Mouse (Mus musculus): Measurements from ENCODE around the gene Tmem256. TPM values are rescaled to one million over a fixed set of nuclear protein-coding genes. Genes with fewer than 3 reads are reported as not detected.

The Tmem256 gene
- 294 and 327 TPM in 2 replicates for polyA plus RNA-seq (2016; fragmentation: Nextera tagmentation; extraction: Ambion mirVana)

DNA sequence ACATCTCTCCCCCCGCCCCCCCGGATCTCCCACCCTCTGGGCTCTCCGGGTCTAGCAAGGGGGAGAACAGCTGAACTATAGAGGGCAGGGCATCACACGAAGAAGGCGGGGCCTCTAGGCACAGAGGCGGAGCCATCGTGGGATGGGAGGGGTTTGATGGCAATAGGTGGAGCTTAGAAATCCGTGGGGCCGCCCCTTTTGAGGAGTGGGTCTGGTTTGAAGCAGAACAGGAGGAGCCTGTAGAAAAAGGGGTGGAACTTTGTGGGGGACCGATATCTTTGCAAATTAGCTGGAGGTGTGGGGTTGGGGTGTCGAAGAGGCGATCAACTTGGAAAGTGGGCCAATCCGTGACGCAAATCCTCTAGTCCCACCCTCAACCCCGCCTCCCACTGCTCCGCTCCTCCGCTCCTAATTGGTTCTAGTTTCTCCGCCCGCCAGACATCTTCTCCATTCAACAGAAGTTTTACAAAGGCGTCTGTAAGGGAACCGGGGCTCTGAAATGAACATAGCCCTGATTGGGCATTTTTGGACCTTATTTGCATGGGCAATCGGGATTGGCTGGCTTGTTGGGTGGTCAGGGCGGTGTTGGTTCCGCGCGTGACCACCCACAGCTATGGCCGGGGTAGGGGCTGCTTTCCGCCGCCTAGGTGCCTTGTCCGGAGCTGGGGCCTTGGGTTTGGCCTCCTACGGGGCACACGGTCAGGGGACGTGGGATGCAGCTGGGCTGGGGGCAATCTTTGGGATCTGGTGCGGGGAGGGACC, at the start of gene Tmem256:
Tmem256 (plus strand) TSS at position 563 of the 762 bp plus-strand sequence.
- Histone ChIP-seq H3K9me3 (no peaks in the 10 kb centered on the region), H3K4me3 (peak within 1 kb of the TSS; percentile 69), H3K36me3 (peaks cover 7% of the 10 kb centered on the region), H3K27ac (peak within 1 kb of the TSS; percentile 93), H3K27me3 (ENCODE audit: insufficient read depth, poor library complexity, severe bottlenecking) (peaks cover 39% of the 10 kb centered on the region), H3K4me1 (peaks cover 56% of the 10 kb centered on the region)
- DNase-seq (ENCODE audit: low spot score): peak; percentile 99
- under 1% methylated on average over 34 of the region's 34 CpGs for WGBS

GRCm38 (mm10) chr11:69789431-69789830, 48.9 kb upstream of the Tmem256 start:
- H3K27me3 ChIP-seq (ENCODE audit: insufficient read depth, poor library complexity, severe bottlenecking): peaks cover 20% of the 10 kb centered on the region
- no peak overlapping the region for H3K27ac ChIP-seq
- DNase-seq (ENCODE audit: low spot score): no peak
- 63% methylated on average over 5 of the region's 5 CpGs for WGBS
- no peak overlapping the region for H3K4me3 ChIP-seq
- H3K4me1 ChIP-seq: peaks cover 20% of the 10 kb centered on the region; the same call in 1 of the 2 replicates
- H3K9me3 ChIP-seq: no peaks in the 10 kb centered on the region
- H3K36me3 ChIP-seq: no peaks in the 10 kb centered on the region

DNA sequence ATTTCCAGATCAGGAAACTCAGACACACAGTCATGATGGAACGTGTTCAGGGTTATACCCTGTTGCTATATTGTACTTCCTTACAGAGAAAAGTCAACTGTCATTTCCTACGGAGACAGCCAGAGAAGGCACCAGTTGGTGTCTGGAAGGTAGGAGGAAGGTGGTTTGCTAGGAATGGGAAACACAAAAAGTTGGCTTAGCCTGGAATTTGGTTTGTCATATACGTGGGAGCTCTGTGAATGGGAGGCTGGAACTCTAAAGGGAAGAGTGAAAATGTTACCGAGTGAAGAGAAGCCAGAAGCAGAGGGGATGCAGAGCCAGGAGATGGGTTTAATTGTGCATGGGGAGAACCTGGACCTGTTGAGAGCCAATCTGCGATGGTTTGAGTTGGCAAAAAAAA, 46.9 kb upstream of the Tmem256 start:
- no peak overlapping the region for H3K27ac ChIP-seq
- no peaks in the 10 kb centered on the region for H3K36me3 ChIP-seq
- H3K4me1 ChIP-seq: peaks cover 23% of the 10 kb centered on the region
- no peaks in the 10 kb centered on the region for H3K9me3 ChIP-seq
- H3K4me3 ChIP-seq: no peak overlapping the region
- WGBS: 71% methylated on average over 5 of the region's 5 CpGs
- no peak for DNase-seq (ENCODE audit: low spot score)
- H3K27me3 ChIP-seq (ENCODE audit: insufficient read depth, poor library complexity, severe bottlenecking): peaks cover 23% of the 10 kb centered on the region

GRCm38 (mm10) chr11:69793429-69793828, 44.9 kb upstream of the Tmem256 start:
- no peak for DNase-seq (ENCODE audit: low spot score)
- Histone ChIP-seq H3K36me3 (no peaks in the 10 kb centered on the region), H3K27me3 (ENCODE audit: insufficient read depth, poor library complexity, severe bottlenecking) (peaks cover 43% of the 10 kb centered on the region), H3K9me3 (no peaks in the 10 kb centered on the region), H3K4me3 (no peak overlapping the region), H3K4me1 (peaks cover 26% of the 10 kb centered on the region), H3K27ac (no peak overlapping the region)
- WGBS: 59% methylated on average over 5 of the region's 5 CpGs

DNA sequence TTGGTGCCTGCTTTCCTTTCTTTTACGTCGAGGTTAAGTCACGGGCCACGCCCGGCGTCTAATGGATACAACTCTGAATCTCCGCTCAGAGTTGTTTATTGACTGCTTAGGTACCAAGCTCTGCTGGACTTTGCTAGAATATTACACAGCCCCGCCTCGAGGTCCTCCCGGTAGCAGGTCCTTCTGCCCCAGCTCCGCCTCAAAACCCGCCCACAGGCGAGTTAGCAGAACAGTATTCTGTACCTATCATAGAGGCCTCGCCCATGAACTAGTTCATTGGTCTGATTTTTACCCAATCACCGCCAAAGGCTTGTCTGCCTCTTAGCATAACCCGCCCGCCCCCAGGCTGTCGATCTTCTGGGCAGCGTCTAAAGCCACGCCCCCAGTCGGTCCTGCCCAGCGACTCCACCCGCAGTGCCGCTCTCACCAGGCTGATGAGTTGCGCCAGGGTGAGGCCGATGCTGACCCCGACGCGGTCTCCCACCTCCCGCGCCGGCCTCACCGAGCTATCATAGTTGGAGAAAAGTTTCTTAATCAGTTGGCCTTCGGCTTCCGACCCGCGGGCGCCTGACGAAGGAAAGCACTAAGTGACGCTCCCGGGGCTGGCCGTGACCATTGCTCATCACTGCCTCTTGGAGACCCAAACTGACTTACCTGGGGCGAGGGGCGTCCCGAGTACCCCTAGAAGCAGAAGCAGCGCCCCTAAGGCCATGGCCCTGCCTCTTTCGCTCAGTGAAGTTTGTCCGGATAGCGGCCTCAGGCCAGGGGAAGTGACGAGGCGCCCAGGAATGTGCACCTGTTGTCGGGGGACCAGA, 42.9 kb upstream of the Tmem256 start, which contains the start of gene Chrnb1:
Chrnb1 (minus strand) TSS at position 776 of the 815 bp plus-strand sequence.
- Histone ChIP-seq H3K36me3 (no peaks in the 10 kb centered on the region), H3K27me3 (ENCODE audit: insufficient read depth, poor library complexity, severe bottlenecking) (peaks cover 63% of the 10 kb centered on the region), H3K4me3 (peak within 1 kb of the TSS; percentile 65), H3K27ac (peak within 1 kb of the TSS; percentile 83), H3K9me3 (no peaks in the 10 kb centered on the region), H3K4me1 (peaks cover 33% of the 10 kb centered on the region)
- 2% methylated on average over 52 of the region's 52 CpGs for WGBS
- peak; percentile 98 for DNase-seq (ENCODE audit: low spot score)

DNA sequence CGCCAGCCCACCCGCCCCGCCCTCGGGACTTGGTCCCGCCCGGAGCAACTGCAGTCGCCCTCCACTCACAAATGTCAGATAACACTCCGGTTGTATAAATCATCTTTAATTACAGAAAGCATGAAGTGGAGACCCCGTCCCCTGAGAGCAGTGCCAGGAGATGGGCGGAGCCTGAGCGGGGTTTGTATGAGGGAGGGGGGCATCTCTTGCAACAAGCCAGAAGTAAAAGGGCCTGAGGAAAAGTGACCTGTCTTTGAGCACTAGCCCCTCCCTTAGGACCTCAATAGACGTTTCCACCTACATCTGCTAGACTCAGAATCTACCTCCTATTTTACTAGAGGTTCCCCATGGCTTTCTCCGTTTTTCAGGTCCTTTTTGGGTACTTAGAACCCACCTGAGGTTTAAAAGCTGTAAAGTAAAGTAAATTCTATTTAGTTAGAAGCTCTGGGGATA, 42.3 kb upstream of the Tmem256 start:
- Histone ChIP-seq H3K9me3 (no peaks in the 10 kb centered on the region), H3K27ac (peak overlapping the region; percentile 83), H3K36me3 (no peaks in the 10 kb centered on the region), H3K4me1 (peaks cover 39% of the 10 kb centered on the region), H3K4me3 (peak overlapping the region; percentile 65), H3K27me3 (ENCODE audit: insufficient read depth, poor library complexity, severe bottlenecking) (peaks cover 65% of the 10 kb centered on the region)
- 2% methylated on average over 13 of the region's 13 CpGs for WGBS
- DNase-seq (ENCODE audit: low spot score): no peak

GRCm38 (mm10) chr11:69797924-69798323, 40.4 kb upstream of the Tmem256 start:
- H3K4me1 ChIP-seq: peaks cover 52% of the 10 kb centered on the region
- H3K27me3 ChIP-seq (ENCODE audit: insufficient read depth, poor library complexity, severe bottlenecking): peaks cover 77% of the 10 kb centered on the region
- peak overlapping the region; percentile 28; the same call in 1 of the 2 replicates for H3K4me3 ChIP-seq
- WGBS: 76% methylated on average over 7 of the region's 7 CpGs
- no peaks in the 10 kb centered on the region for H3K9me3 ChIP-seq
- no peak for DNase-seq (ENCODE audit: low spot score)
- H3K36me3 ChIP-seq: no peaks in the 10 kb centered on the region
- no peak overlapping the region for H3K27ac ChIP-seq

- Histone ChIP-seq H3K36me3 (no peaks in the 10 kb centered on the region), H3K4me3 (peak overlapping the region; percentile 71), H3K4me1 (peaks cover 68% of the 10 kb centered on the region), H3K27ac (peak overlapping the region; percentile 94), H3K9me3 (no peaks in the 10 kb centered on the region), H3K27me3 (ENCODE audit: insufficient read depth, poor library complexity, severe bottlenecking) (peaks cover 80% of the 10 kb centered on the region)
- 23% methylated on average over 11 of the region's 12 CpGs for WGBS
- no peak for DNase-seq (ENCODE audit: low spot score)
Measured at GRCm38 (mm10) chr11:69799394-69800137, 38.7 kb upstream of the Tmem256 start.

DNA sequence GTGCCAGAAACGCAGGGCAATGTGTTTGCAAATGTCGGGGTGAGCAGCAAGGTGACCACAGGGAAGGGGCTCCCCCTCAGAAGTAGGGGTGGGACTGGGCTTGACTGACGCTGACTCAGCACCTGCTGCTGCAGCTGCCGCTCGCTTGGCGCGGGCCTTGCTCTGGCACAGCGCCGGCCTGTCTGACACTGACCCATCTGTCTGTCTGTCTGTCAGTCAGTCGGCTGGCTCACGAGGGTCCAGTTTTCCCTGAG, 38.2 kb upstream of the Tmem256 start:
- Histone ChIP-seq H3K27ac (peak overlapping the region; percentile 94), H3K4me1 (peaks cover 73% of the 10 kb centered on the region), H3K9me3 (no peaks in the 10 kb centered on the region), H3K36me3 (no peaks in the 10 kb centered on the region), H3K4me3 (peak overlapping the region; percentile 71), H3K27me3 (ENCODE audit: insufficient read depth, poor library complexity, severe bottlenecking) (peaks cover 85% of the 10 kb centered on the region)
- no peak for DNase-seq (ENCODE audit: low spot score)
- 1% methylated on average over 11 of the region's 11 CpGs for WGBS

DNA sequence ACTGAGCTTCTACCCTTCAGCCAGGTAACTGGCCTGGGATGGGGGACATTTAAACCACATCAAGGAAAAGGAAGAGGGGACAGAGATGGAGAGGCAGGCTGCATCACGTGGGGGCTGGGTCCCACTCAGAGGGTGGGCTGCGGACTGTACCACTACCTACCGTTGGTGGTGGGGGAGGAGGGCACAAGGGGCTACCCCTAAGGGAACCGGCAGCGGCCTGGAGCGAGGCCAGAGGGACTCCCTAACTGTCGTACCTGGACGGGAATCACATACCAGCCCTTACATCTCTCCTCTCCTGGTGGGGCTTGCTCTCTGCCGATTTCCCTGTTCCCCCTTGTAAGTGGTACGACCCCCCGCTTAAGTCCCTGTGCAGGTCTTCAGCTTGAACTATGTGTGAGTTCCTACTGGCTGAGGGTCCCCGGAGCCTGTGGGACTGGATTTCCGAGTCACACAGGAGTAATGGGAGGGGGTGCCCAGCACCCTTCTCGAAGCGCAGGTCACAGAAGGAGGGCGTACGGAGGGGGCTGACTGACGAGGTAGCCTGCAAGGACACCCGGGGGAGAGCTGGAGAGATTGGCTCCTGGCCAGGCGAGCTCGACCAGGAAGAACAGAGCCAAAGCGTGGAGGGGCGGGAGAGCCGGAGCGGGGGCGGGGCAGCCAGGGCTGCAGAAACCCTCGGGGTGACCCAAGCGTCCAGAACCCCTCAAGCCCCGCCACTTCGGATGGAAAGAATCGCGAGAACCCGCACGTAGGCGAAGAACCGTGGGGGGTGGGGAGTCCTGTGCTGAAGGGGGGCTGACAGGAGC, 37.7 kb upstream of the Tmem256 start:
- peak overlapping the region; percentile 94 for H3K27ac ChIP-seq
- whole genome bisulfite sequencing: 1% methylated on average over 36 of the region's 36 CpGs
- peaks cover 90% of the 10 kb centered on the region for H3K27me3 ChIP-seq (ENCODE audit: insufficient read depth, poor library complexity, severe bottlenecking)
- H3K4me3 ChIP-seq: peak overlapping the region; percentile 71
- peaks cover 76% of the 10 kb centered on the region for H3K4me1 ChIP-seq
- H3K9me3 ChIP-seq: no peaks in the 10 kb centered on the region
- no peaks in the 10 kb centered on the region for H3K36me3 ChIP-seq
- peak; percentile 88 for DNase-seq (ENCODE audit: low spot score)

GRCm38 (mm10) chr11:69801379-69801977, 36.8 kb upstream of the Tmem256 start, which contains the start of gene Fgf11:
Gene Fgf11, minus strand, starts transcription at chr11:69801857.
- Histone ChIP-seq H3K4me1 (peaks cover 71% of the 10 kb centered on the region), H3K27ac (peak within 1 kb of the TSS; percentile 94), H3K9me3 (0 out of 2 replicates have a peak, but pooled peaks cover under 1% of the 10 kb centered on the region), H3K27me3 (ENCODE audit: insufficient read depth, poor library complexity, severe bottlenecking) (peaks cover 96% of the 10 kb centered on the region), H3K36me3 (no peaks in the 10 kb centered on the region), H3K4me3 (peak within 1 kb of the TSS; percentile 71)
- 2% methylated on average over 33 of the region's 33 CpGs for WGBS
- DNase-seq (ENCODE audit: low spot score): no peak

Measured in heart, embryonic 10.5 days (tissue).